Mouse (Mus musculus): Measurements from ENCODE around the gene Syde2.

Gene Syde2

DNA sequence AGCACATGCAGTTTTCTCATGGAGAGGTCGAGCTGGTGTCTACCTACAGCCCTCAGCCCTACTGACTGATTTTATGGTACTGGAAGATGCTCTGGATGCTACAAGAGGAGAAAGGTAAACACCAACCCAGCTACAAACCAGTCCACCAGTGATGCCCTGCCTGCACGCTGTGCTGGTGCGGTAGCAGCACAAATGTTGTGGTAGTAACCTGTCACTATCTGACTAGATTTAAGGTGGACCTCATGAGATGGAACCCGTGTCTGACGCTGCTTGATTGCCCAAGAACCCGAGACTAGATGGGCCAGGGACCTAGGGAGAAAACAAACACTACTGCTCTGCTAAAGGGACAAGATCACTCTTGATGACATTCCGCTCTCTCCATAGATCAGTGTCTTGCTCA is 69.5 kb downstream of the Syde2 start:
- no peak for DNase-seq

- peak; percentile 38 for DNase-seq
Observed at GRCm38 (mm10) chr3:146058263-146058662, 70.6 kb downstream of the Syde2 start.

DNA sequence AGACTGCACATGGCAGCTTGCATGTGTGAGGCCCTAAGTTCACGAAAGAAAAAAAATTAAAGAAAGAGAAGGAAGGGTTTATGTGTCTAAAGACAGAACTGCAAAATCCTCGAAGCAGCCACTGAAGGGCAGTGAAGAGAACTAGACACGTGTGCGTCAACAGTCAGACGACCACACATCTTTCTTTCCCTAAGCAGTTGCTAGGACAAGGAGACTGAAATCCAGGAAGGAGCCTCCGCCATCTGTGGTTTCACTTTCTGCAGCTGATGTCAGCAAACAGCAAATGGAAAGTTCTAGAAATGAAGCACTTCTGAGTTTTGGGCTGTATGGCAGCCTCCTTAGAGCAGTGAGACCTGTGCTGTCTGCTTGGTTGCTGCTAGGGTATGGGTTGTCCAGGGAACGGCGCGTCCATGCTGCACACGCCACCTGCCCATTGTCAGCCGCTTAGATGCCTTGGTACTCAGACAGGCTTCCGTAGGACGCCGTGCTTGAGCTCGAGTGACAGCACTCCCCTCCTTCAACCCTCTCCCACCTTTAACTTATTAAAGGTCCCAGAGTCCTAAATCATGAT is 71.8 kb downstream of the Syde2 start:
- DNase-seq: no peak

- no peak for DNase-seq
Observed at GRCm38 (mm10) chr3:146063146-146063545, 75.5 kb downstream of the Syde2 start.

- no peak for DNase-seq
Observed at GRCm38 (mm10) chr3:146069276-146069675, 81.6 kb downstream of the Syde2 start.
